Mouse (Mus musculus) layer of hippocampus, adult 9-11 months (tissue): ENCODE data around the gene Tmc6.
"Not testable (repeated sequence)": the region's sequence is repeated elsewhere in the genome, so short reads cannot be mapped to it uniquely, and the experiment has no call there.

Experiments
- DNase-seq: peaks from one replicate; pipeline ENCODE4 v3.0.0; 2022

Gene Tmc6

GRCm38 (mm10) chr11:117809407-117810311 lies 27.7 kb upstream of the Tmc6 start, which contains the start of the genes Gm20708 and Syngr2:
TSS of gene Gm20708 (plus strand) at chr11:117809668.
TSS of gene Syngr2 (plus strand) at chr11:117809668.
- DNase-seq: no peak

- DNase-seq: no peak
Observed at GRCm38 (mm10) chr11:117806781-117807180, 24.8 kb upstream of the Tmc6 start.

GRCm38 (mm10) chr11:117803166-117803688 lies 21.2 kb upstream of the Tmc6 start:
- no peak for DNase-seq

- DNase-seq: no peak
Observed at GRCm38 (mm10) chr11:117801650-117802049, 19.7 kb upstream of the Tmc6 start.

- no peak for DNase-seq
Observed at GRCm38 (mm10) chr11:117800038-117800437, 18.0 kb upstream of the Tmc6 start.

- no peak for DNase-seq
Observed at GRCm38 (mm10) chr11:117799174-117799573, 17.2 kb upstream of the Tmc6 start.

- DNase-seq: no peak
Observed at GRCm38 (mm10) chr11:117798160-117798541, 16.2 kb upstream of the Tmc6 start.

- DNase-seq: no peak
Observed at GRCm38 (mm10) chr11:117797511-117798159, 15.6 kb upstream of the Tmc6 start, which contains the start of gene 6030468B19Rik. TSS of gene 6030468B19Rik (plus strand) at chr11:117797660.

GRCm38 (mm10) chr11:117796954-117797353 lies 15.0 kb upstream of the Tmc6 start:
- DNase-seq: no peak

- no peak for DNase-seq
Observed at GRCm38 (mm10) chr11:117794035-117794551, 12.1 kb upstream of the Tmc6 start.

GRCm38 (mm10) chr11:117792281-117792888 lies 10.4 kb upstream of the Tmc6 start:
- DNase-seq: no peak

- DNase-seq: no peak
Observed at GRCm38 (mm10) chr11:117791441-117791761, 9.4 kb upstream of the Tmc6 start.

- no peak for DNase-seq
Observed at GRCm38 (mm10) chr11:117790703-117791440, 8.9 kb upstream of the Tmc6 start.

- DNase-seq: peak; percentile 57
Observed at GRCm38 (mm10) chr11:117790286-117790685, 8.3 kb upstream of the Tmc6 start.

GRCm38 (mm10) chr11:117788481-117788880 lies 6.5 kb upstream of the Tmc6 start:
- not testable (repeated sequence) for DNase-seq

- peak; percentile 59 for DNase-seq
Observed at GRCm38 (mm10) chr11:117786294-117786693, 4.3 kb upstream of the Tmc6 start.

GRCm38 (mm10) chr11:117783683-117784309 lies 1.8 kb upstream of the Tmc6 start:
- DNase-seq: no peak

GRCm38 (mm10) chr11:117783089-117783488 lies 1.1 kb upstream of the Tmc6 start:
- DNase-seq: no peak

GRCm38 (mm10) chr11:117782705-117783034 lies 672 bp upstream of the Tmc6 start:
- DNase-seq: no peak

- DNase-seq: peak; percentile 77
Observed at GRCm38 (mm10) chr11:117781199-117781821, 688 bp downstream of the Tmc6 start.

GRCm38 (mm10) chr11:117780582-117781111 lies 1.4 kb downstream of the Tmc6 start:
- DNase-seq: peak; percentile 81
